Mouse (Mus musculus) E14TG2a.4 (cell line): ENCODE measurements around the gene Unc5b.

Source experiments
- H3K27me3 ChIP-seq: 2 replicates; pipeline ENCODE4 v1.6.1; 2014; ENCODE audit warnings: low read length, control low read depth; ENCODE audit not compliant: insufficient read depth
- H3K36me3 ChIP-seq: 2 replicates; pipeline ENCODE4 v1.6.1; 2014; ENCODE audit warnings: low read length, control low read depth; ENCODE audit not compliant: insufficient read depth
- H3K4me1 ChIP-seq: replicated peaks from 2 replicates; pipeline ENCODE4 v1.6.1; 2014; ENCODE audit warnings: low read depth, low read length, control low read depth
- H3K4me3 ChIP-seq: replicated peaks from 2 replicates; pipeline ENCODE4 v1.5.1; 2014; ENCODE audit warnings: mild to moderate bottlenecking, low read length
- H3K9me3 ChIP-seq: 2 replicates; pipeline ENCODE4 v1.6.1; 2014; ENCODE audit warnings: low read length, control low read depth
- CTCF ChIP-seq: conservative IDR thresholded peaks from 2 replicates; pipeline ENCODE4 v1.5.1; 2014; ENCODE audit warnings: low read length
- NANOG ChIP-seq: IDR thresholded peaks from 2 replicates; pipeline ENCODE4 v1.6.1; 2014; ENCODE audit warnings: borderline replicate concordance, low read length, mixed read lengths
- POU5F1 ChIP-seq: IDR thresholded peaks from 2 replicates; pipeline ENCODE4 v1.6.1; 2014; ENCODE audit warnings: low read length, borderline replicate concordance

Unc5b gene

DNA sequence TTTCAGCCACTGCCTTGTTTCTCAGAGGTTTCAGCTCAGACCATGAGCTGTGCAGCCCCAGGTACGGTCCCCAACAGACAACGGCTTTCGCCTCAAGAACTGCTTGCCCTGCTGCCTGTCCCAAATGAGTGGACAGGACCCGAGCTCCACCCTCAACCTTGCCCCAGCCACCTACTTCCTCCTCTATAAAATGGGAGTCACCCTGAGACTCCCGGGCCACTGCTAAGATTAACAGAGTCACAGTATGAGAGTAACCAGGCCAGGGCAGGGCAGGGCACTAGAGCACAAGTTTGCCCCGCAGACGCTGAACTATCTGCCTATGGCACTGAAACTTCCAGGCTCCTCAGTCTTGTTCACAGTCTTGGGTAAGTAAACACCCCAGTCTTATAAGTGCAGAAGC, 34.9 kb downstream of the Unc5b start:
- no peaks in the 10 kb centered on the region for H3K36me3 ChIP-seq
- H3K4me1 ChIP-seq, result peaks cover 85% of the 10 kb centered on the region
- no peaks in the 10 kb centered on the region for H3K9me3 ChIP-seq
- H3K4me3 ChIP-seq, result no peak overlapping the region
- peaks cover 64% of the 10 kb centered on the region for H3K27me3 ChIP-seq
- TF ChIP-seq NANOG (no peak), CTCF (no peak), POU5F1 (no peak)

DNA sequence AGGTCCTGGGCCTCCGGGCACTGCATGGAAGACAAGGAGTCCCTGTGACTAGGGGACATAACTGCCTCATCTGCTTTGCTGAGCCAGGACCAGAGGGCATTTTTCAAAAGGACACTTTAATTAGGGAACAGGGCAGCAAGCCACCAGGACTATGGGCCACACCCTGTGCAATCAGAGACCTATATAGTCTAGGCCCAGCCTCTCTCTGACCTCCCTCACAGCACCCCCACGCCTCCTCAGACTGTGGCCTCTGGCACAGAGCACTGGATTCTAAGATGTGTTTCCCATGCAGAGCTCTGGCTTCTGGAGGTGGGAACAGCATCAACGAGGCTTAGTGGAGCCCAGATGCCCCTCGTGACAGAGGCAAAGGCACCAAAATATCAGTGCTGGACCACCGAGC, 35.4 kb downstream of the Unc5b start:
- H3K9me3 ChIP-seq, result no peaks in the 10 kb centered on the region
- H3K27me3 ChIP-seq, result peaks cover 65% of the 10 kb centered on the region
- TF ChIP-seq POU5F1, result no peak
- TF ChIP-seq CTCF, result no peak
- no peak for TF ChIP-seq NANOG
- no peaks in the 10 kb centered on the region for H3K36me3 ChIP-seq
- H3K4me1 ChIP-seq, result peaks cover 84% of the 10 kb centered on the region
- no peak overlapping the region for H3K4me3 ChIP-seq

DNA sequence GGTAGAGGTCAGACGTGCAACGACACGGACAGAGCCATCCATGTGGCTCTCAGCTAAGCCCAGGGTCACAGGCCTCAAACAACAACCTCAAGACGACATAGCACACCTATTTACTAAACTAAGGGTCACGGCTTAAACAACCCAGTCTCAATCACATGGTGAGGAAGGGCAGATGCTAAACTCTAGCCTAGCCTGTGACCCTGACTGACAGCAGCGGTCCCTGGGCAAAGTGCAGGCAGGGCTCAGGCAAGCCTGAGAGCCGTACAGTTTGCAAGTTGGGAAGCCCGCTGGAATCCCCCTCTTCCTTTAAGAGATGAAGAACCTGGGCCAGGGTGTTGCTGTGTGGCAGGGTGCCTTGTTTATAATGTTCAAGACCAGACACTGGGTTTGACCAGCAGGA, 36.6 kb downstream of the Unc5b start:
- Histone ChIP-seq H3K9me3 (no peaks in the 10 kb centered on the region), H3K27me3 (peaks cover 58% of the 10 kb centered on the region), H3K4me1 (peaks cover 75% of the 10 kb centered on the region), H3K4me3 (peak overlapping the region; percentile 14), H3K36me3 (no peaks in the 10 kb centered on the region)
- no peak for TF ChIP-seq NANOG
- TF ChIP-seq POU5F1, result no peak
- TF ChIP-seq CTCF, result no peak

DNA sequence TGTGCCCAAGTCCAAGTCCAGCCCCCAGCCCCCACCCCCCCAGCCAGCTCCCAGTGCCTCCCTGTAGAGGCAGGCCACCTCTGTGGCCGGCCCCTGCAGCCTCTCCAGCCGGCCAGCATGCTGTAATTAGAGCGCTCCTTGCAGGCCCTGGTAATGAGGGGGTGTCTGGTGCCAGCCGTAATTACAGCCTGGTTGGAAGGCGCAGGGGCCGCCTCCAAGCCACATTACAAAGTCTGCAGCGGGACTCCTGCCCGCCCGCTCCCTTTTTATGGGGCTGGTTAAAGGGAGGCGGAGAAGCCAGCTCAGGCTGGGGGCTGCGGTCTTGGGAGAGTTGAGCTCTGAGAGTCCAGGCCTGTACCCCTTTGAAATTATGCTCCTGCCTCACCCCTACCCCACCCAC, 37.0 kb downstream of the Unc5b start:
- Histone ChIP-seq H3K27me3 (peaks cover 56% of the 10 kb centered on the region), H3K9me3 (no peaks in the 10 kb centered on the region), H3K4me3 (peak overlapping the region; percentile 14), H3K4me1 (peaks cover 74% of the 10 kb centered on the region), H3K36me3 (no peaks in the 10 kb centered on the region)
- no peak for TF ChIP-seq CTCF
- no peak for TF ChIP-seq NANOG
- TF ChIP-seq POU5F1, result no peak

DNA sequence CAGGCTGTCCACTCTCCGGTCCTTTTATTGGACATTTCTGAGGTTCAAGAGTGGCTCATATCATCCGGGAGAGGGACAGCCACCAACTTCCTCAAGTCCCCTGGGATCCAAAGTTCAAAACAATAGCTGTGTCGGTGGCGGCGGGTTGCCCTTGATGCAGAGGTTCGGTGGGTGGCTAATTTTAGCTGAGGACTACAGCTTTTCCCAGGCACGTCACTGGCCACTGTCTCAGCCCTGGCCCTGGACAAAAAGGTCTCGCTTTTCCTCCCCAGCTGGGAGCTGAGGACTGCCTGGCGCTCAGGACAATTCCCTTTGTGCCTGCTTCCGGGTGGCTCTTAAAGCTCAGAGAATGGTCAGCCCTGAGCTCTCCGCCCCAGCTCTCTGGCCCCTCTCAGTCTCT, 38.5 kb downstream of the Unc5b start:
- no peaks in the 10 kb centered on the region for H3K9me3 ChIP-seq
- no peak for TF ChIP-seq CTCF
- TF ChIP-seq POU5F1, result no peak
- TF ChIP-seq NANOG, result no peak
- H3K27me3 ChIP-seq, result peaks cover 57% of the 10 kb centered on the region
- H3K4me1 ChIP-seq, result peaks cover 69% of the 10 kb centered on the region
- peak overlapping the region; percentile 26; the same call in 1 of the 2 replicates for H3K4me3 ChIP-seq
- no peaks in the 10 kb centered on the region for H3K36me3 ChIP-seq

DNA sequence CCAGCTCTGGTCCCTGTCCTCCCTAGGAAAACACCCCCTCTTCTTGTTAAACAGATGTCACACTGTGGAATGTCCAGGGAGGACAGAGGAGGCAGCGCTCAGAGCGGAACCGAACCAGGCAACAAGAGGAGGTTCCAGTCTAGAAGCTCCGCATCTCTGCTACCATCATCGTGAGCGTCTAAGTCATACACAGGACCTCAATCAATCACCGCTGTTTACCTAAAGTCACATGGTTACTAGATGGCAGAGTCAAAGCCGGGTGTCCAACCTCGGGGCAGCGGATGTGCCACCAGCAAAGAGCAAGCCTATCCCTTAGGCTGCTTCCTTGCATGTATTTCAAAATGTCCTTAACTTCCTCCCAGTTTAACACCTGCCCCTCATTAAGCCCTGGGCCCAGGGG, 39.0 kb downstream of the Unc5b start:
- TF ChIP-seq NANOG (no peak), POU5F1 (no peak), CTCF (no peak)
- no peak overlapping the region for H3K4me3 ChIP-seq
- no peaks in the 10 kb centered on the region for H3K9me3 ChIP-seq
- H3K36me3 ChIP-seq, result no peaks in the 10 kb centered on the region
- H3K4me1 ChIP-seq, result peaks cover 67% of the 10 kb centered on the region
- peaks cover 62% of the 10 kb centered on the region for H3K27me3 ChIP-seq

DNA sequence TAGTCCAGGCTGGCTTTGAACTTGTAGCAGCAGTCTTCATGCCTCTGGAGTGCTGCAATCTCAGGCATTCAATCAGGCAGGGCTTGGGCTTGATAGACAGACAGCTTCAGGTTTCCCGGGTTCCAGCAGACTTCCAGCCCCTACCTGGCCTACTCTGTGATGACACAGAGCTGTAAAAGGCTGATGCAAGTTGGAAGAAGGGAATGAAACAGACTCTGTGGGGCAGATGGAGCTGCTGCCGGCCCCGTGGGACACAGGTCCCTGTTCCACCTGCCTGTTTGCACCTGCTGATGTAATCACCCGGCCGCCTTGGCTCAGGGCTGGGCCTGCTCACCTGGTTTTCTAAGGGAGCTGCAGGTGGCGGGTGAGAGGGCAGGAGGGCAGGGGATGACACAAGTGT, 40.5 kb downstream of the Unc5b start:
- Histone ChIP-seq H3K36me3 (no peaks in the 10 kb centered on the region), H3K9me3 (no peaks in the 10 kb centered on the region), H3K4me1 (peaks cover 77% of the 10 kb centered on the region), H3K27me3 (peaks cover 60% of the 10 kb centered on the region), H3K4me3 (no peak overlapping the region)
- TF ChIP-seq CTCF (no peak), POU5F1 (no peak), NANOG (no peak)

DNA sequence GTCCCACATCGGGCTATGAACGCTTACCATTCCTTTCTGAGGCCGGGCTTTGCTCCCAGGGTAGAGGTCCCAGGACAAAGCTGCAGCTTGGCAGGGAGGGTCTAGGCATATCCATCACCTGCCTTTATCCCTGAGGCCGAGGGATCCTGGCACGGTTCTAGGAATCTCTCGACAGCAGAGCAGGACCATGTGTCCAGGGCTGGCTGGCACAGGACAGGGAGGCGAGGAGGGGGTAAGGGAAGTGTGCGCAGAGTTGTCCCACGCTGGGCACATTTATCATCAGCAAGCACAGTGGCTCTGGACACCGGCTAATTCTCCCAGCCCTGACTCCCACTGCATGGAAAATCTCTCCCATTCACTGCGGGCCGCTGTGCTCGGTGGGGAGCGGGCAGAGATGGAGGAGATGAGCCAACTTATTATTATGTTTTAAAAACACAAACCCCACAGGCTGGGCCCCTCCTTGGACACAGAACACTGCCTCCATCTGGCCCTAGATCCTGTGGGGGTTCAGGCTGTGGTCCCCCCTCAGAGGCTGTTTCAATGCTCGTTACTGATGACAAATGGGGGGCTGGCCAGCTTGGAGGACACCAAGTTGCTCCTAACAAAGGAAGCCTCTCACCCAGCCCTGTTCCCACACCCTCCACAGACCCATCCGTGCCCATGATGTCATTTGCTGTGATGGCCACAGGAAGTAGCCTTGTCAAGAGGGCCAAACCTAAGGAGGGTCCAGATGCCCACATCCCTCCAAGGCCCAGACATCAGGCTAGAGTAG, 43.9 kb downstream of the Unc5b start:
- H3K4me3 ChIP-seq, result no peak overlapping the region
- TF ChIP-seq CTCF (no peak), NANOG (no peak), POU5F1 (no peak)

DNA sequence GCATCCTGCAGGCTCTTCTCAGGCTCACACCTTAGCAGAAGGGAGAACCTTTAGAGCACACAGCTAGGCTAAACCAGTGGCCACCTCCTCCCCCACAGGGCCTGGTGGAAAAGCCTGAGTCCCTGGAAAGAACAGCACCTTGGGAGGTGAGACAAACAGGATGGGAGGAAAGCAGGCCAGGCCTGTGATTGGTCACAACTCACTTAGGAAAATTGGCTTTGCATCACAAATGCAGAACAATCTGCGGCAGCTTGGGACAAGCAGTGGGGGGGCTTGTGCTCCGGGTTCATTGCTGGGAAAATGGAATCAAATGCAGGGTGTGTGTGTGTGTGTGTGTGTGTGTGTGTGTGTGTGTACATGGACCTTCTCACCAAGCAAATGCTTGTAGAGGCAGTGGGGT, 47.8 kb downstream of the Unc5b start:
- Histone ChIP-seq H3K9me3 (no peaks in the 10 kb centered on the region), H3K4me1 (peaks cover 80% of the 10 kb centered on the region), H3K4me3 (peak overlapping the region; percentile 45), H3K36me3 (no peaks in the 10 kb centered on the region), H3K27me3 (peaks cover 42% of the 10 kb centered on the region)
- TF ChIP-seq NANOG (peak; percentile 56; the same call in 1 of the 2 replicates), POU5F1 (peak; percentile 19; the same call in 1 of the 2 replicates), CTCF (no peak)

More for the DNA sequence above, 43.9 kb downstream of the Unc5b start:
- Histone ChIP-seq H3K9me3 (no peaks in the 10 kb centered on the region), H3K4me1 (peaks cover 70% of the 10 kb centered on the region), H3K36me3 (no peaks in the 10 kb centered on the region), H3K27me3 (peaks cover 46% of the 10 kb centered on the region)
